Mouse (Mus musculus) mouse embryonic stem cell (cell line): Measurements from ENCODE around the gene Cd96.
"Not testable (repeated sequence)": the region's sequence is repeated elsewhere in the genome, so short reads cannot be mapped to it uniquely, and the experiment has no call there.

ENCODE experiments used
- in situ Hi-C, 2 experiments: fragments of 300-500 bp; cut with MboI; formaldehyde crosslinking; loops; 1 replicate in 1 of 2; 3 replicates in 1 of 2; pipeline ENCODE4 v1.14.3; 2019 to 2020; ENCODE audit warnings: low sequenced_read_pairs in 2 of 2, low pct_unique_long_range_greater_than_20kb in 1 of 2, mixed read lengths in 1 of 2; ENCODE audit not compliant: unreplicated experiment in 1 of 2

Gene Cd96

DNA sequence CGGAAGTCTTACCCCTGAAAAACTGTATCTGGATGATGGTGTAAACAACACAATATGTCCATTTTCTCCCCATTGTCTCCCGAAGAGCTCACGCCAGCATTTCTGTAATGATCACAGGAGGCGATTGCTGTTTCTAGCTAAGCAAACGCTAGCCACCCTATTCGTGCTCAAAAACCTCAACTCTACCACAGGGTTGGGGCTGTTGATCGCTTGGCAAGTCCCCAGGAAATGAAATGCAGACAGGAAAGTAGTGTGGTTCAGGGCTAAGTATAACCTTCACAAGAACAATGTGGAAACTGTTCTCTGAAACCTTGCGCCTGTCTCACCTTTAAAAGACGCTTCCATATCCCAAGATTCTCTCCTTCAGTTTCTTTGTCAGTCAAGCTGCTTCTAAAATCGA is at the start of gene Cd96:
Gene Cd96, minus strand, starts transcription at position 232 of the 400 bp plus-strand sequence.
- in situ Hi-C loops, result no loop called here

DNA sequence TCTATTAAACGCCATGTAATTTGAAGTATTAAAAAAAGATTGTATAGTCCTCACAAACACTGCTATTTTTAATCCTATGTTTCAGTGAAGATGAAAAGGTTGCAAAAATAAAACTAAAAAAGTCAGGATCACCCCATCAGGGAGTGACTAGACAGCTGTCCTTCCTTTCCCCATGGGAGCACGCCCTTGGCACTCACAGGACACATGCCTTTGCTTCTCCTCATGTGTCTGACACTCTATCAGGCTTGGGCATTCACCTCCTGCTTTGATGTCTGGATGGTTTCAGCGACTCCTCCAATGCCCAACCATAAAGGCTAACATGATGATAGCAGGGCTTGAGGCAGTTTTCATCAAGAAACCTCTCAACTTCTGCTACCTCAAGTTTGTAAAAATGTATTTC is 46.9 kb upstream of the Cd96 start:
- in situ Hi-C loops, result no loop called here

DNA sequence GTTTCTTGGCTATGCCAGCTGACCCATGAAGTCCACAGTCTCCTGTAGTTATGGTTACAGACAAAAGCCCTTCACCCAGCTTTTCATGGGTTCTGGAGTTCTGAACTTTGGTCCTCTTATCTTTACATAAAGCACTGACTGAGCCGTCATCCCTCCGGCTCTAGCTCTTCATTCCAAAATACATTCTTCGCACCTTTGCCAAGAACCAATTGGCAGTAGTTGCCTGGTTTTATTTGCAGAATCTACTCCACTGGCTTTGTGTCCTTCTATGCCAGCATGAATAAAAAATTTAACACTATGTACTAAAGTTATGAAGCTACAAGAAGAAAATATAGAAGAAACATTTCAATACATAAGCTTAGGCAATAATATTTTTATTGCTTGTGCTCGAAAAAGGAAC is 45.3 kb upstream of the Cd96 start:
- in situ Hi-C loops, result no loop called here

DNA sequence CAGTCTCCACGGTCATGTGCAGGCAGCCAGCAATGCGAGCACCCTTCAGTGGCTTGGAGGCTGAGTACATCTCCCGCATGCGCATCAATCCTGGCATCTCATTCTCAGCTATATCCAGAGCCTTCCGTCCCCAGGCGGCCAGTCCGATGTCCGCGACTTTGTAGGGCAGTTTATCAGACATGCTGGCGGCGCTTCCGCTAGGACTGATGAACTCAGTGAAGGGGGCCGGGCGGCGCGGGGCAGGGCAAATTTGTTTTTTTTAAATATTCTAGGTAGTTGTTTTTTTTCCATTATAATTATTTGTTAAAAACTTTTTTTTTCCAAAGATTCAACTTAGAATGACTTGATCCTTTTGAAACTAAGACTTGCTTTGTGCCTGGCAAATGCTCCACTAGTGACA is 34.8 kb upstream of the Cd96 start, which contains the start of gene Gm4737:
Gene Gm4737, minus strand, starts transcription at position 246 of the 400 bp plus-strand sequence.
- in situ Hi-C loops, result not testable (repeated sequence)

DNA sequence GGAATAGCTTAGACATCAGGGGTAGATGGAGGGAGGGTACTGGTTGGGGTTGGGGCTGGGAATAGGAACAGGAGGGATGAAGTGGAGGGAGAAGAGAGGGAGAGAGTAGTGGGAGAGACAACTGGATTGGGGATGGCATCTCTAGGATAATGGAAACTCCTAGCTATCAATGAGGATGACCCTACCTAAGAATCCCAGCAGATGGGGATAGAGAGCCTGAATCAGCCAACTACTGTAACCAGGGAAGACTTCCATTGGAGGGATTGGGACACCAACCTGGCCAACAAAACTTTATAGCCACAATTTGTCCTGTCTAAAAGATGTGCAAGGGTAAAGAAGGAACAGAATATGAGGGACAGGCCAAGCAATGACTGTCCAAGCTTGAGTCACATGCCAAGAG is 31.1 kb upstream of the Cd96 start:
- in situ Hi-C loops, result no loop called here

DNA sequence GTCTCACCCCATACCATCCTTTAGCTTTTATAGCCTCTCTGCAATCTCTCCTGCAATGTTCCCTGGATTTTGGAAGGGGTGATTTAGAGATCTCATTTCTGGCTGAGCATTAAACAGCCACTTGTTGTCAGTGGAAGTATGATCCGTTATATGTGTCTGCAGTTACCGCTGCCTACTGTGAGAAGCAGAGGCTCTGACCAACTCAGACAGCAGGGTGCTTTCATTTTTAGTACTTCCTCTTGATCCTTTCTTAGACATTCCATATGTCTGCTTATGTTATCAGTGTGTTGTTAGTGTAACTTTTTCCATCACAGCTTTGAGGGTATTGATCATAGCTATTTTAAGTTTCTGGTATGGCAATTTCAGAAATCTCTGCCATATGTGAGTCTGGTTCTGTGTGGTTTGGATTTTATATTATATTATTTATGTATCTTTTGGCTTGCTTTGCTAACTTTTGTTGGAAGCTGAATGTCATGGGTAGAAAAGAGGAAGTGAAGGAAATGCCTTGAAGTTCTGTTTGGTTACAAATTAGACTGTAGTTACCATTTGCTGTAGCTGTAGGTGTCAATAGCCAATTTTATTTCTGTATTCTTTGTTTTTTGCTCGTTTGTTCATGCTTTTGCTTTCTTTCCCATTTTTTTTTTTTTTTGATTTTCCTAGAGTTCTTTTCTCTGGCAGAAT is 28.8 kb upstream of the Cd96 start:
- in situ Hi-C loops, result no loop called here

DNA sequence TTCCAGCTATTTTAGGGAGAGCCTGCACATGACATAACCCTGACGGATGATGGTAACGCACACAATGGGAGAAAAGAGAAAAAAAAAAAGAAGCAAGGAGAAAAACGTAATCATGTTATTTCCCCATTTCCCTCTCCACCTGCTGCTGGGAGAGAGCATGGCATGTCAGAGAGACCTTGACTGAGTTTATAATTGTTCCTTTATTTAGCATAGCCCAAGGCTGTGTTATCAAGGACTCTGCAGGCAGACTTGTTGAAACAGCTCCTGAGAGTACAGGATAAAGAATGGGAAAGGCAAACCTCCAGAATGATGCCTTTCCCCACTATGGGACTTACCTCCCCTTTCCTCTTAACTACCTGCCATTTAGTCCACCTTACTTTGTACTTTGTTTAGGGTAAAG is 26.9 kb upstream of the Cd96 start:
- in situ Hi-C loops, result no loop called here

DNA sequence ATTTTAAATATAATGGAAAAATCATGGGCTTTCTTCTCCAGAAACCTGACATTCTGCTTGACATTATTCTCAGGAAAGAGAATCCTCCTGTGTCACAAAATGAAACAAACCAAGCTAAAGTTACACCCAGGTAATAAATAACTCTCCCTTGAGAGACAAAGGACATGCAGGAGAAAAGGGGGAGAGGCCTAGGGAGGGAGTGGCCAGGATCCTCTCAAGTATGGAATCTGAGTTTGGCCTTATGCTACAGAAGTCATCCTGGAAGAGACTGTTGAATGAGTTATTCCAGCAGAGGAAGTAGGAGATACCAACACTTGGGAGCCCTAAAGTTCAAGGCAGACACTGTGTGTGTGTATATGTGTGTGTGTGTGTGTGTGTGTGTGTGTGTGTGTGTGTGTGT is 2.2 kb upstream of the Cd96 start:
- in situ Hi-C loops, result no loop called here

DNA sequence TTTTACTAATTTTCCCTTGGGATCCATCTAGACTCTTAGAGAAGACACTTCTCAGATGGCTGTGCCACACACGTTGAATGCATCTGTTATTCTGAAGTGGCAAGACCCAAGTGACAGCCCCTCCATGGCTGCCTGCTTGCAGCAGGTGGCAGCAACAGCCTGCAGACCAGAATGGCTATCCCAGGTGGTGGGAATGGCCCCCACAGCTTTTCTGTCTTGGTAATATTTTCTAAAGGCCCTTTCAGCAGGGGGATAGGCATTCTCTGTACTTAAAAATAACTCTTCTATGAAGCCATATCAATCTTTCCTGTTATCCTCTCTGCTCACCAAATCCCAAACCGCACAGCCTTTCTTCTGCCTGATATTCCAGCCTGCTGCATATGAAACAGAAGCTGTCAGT is 1.4 kb upstream of the Cd96 start:
- in situ Hi-C loops, result no loop called here

DNA sequence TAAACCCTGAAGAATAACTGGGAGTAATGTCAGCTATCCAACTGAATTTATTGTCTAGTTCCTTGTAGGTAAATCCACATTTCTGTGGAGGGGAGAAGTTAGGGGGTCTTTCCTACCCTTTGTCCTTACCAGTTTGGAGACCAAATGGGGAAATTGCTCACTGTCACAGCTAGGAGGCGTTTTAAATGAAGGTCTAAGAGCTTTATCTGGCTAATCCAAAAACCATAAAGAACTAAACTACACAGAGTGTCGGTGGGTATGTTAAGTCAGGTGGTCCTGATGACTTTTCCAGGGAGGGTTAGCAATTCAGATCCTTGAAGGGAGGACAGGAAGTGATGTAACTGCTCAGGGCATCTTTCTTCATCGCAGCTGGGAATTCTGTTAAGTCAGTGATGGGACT is 556 bp upstream of the Cd96 start:
- in situ Hi-C loops, result no loop called here

DNA sequence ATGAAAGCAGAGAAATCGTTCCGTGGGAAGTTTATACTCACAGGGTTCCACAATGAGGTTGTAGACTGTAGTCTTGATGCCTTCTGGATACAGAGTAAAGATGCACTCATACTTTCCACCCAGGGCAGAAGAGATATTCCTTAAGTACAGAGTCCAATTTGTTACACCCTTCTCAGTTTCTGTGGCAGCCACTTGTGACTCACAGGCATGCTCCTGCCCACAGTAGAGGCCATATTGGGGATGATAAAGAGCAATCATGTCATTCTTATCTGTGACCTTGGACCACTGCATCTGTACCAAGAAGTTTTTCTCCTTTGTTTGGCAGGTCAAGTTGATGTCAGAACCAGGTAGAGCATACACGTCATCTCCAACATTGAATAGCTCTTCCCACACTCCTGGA is 2.4 kb downstream of the Cd96 start:
- in situ Hi-C loops, result no loop called here

DNA sequence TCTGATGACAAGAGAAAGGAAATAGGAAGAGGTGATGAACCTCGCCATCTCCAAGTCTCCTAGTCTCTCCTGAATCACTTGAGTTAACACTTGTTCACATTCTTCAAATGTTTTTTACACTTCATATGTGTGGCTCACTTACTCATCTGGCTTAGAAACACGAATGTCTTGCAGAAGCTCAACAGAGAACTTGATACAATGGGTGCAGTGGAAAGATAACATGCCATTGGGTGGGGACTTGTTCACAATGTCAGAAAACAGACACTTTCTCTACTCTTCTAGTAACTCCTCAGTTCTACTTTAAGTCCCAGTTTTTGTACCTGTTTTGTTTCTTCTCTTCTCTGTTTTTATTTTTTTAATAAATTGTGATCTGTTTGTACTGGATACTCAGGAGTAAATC is 5.3 kb downstream of the Cd96 start:
- in situ Hi-C loops, result no loop called here

DNA sequence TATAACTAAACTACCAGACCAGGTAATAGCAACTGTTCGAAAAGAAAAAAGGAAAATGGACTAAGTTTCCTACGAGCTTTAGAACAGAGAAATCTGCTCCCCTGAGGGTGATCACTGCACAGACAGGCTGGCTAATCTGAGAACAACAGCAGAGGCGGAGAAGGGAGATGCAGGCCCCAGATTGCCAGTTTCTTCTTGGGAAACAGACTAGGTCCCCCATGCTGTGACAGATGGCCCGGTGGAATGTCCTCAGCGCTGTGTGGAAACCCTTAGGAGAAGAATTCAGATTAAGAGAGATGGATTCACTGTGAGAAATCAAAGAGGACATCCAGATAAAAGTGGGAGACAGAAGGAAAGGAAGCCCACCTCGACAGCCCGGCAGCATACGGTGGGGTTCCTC is 10.5 kb downstream of the Cd96 start:
- in situ Hi-C loops, result no loop called here

DNA sequence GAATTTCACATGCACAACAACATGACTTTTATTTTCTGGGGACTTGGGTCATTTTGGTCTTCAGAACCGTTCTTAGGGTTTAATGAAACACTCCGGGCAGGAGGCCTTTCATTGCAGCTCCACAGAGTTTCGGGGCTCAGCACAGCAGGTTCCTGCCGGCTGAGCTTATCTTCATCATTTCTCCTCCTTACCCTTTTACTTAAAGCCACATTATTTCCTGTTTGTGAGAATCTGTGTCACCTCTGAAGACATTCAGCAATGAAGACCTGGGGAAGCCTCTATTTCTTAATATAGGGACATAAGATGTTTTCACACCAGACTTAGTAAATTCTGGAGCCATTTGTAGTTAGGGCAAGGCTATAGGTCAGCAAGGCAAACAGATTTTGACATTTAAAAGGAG is 12.6 kb downstream of the Cd96 start:
- in situ Hi-C loops, result no loop called here

DNA sequence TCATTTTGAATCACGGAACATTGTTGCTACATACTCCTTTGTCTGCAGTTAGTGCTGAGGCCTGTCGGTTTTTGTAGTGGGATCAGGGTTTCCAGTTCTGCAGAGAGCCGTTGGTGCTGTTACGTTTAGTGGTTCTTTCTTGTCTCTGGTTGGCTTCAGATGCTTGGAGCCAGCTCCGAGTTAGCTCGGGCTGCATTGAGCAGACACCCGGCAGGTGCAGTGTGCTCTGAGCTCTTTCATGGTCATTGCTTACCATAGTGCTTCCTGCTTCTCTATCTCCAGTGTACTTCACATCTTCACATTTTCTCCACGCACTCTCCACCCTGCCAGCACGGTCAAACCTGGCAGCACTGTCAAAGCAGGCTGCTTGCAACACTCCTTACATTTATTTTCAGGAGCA is 15.6 kb downstream of the Cd96 start:
- in situ Hi-C loops, result no loop called here

DNA sequence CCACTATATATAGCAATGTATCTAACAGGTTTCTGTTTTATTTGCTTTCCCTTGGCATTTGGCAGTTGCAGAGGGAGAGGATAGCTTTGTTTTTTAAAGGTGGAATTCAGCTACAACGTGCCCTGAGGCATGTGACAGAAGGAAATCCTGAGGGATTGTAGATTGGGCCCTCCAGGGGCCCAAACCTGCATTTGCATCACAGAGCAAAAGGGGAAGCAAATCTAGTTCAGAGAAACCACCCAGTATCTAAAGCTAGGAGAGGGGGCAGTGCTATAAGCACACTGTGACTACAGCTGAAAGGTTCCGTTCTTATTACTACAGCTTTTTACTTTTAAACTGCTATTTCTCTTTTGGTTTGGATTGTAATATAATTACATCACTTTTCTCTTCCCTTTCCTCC is 18.3 kb downstream of the Cd96 start:
- in situ Hi-C loops, result no loop called here

DNA sequence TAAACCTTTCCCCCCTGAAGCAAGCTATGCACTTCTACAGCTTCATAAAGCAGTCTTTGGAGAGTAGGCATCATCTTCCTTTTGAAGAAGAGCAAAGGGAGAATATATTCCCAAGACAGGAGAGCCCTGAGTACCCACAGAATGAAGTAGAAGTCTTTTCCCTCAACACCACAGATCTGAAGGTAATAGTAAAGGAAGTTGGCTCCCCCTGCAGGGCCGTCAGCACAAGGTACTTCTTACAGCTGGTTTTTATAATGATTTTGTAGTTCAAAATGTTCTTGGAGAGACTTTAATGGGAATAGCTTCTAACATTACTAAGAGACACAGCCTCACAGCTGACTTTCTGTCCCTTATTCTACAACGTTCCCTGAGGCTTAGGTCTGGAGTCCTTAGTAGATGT is 19.8 kb downstream of the Cd96 start:
- in situ Hi-C loops, result no loop called here

DNA sequence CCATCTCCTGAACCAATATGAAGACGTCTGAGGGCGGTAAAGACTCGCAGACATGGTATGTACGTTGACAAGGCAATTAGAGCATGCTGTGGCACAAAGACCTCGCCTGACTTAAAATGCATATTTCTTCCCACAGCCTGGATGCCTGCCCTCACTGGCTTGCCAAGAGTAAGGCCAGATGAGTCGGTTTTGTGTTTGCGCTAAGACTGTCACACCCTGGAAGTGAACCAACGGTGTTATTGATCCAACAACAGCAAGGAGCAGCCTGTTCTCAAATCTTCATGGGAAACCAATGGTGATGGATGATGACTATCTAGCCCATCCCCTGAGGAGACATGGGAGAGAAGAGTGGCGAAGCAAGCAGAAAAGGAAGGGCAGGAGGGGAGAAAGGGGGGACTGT is 22.6 kb downstream of the Cd96 start:
- in situ Hi-C loops, result no loop called here

DNA sequence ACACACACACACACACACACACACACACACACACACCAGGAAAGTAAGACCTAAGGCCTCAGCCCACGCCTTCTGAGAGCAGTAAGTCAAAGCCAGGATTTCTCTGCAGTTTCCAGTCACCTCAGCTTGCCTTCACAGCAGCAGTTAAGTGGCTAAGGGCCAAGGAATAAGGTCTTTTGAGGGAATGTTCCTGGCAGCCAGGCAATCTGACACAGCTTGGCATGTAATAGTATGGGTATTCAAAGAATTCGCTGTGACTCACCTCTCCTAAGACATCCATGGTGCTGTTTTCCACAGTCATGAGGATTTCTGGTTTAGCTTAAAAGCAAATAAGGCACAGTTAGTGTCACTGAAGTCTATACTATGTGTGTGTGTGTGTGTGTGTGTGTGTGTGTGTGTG is 25.6 kb downstream of the Cd96 start:
- in situ Hi-C loops, result no loop called here

DNA sequence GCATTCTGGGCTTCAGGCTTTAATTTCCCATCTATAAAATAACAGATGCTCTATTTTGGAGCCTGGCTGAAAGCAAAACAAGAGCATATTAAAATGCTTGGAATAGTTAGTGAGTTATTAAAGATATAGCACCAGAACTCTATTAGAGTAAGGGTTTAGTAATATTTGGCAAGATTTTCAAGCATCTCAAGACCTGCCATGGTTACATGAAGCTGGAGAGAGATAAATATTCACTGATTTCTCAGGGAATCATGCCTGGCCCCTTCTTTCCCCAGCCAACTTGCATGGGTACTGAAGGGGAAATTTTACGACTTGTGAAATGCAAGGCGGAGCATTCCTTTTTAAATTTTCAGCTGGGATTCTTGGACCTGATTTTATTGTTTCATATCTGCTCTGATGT is 27.1 kb downstream of the Cd96 start:
- in situ Hi-C loops, result no loop called here
